23 mouse cellular contexts compared by ENCODE assay signal in the genomic region with DNA sequence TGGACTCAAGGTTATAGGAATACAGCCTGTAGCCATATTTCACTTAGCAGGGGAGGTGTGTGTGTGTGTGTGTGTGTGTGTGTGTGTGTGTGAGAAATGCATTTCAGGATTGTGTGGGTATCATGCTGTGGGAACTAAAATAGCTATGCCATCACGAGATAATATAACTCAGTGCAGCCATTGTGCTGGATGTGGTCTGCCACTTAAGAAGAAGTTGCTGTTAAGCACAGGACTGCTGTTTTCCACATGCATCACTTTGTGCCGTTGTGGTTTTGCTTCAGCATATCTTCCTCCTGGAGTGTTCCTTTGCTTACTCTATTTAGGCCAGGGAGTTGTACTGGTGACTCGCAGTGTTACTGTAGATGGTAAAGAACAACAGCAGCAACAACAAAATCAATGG. TPM values are rescaled to one million over a fixed set of nuclear protein-coding genes. Genes with fewer than 3 reads are reported as not detected.
A peak's percentile ranks its signal among the peaks of the same experiment; 100 is the strongest.
DNase-seq lines count a peak whose midpoint lies in the region; ATAC-seq lines count a peak whose summit lies in the region.
"Had no signal": no experiment of that assay in that cellular context is flagged by ENCODE, and none has a peak within 500 bp of the region (broad histone marks: within the 10 kb centered on the region; RNA-seq: fewer than 3 reads in every experiment).

No protein-coding gene starts in this region.

- H3K9ac ChIP-seq in heart, embryonic 11.5 days (ENCODE audit: low read depth, low read length): no peak overlapping the region
- H3K9ac ChIP-seq in heart, embryonic 16.5 days (ENCODE audit: low read length): no peak overlapping the region
- H3K9ac ChIP-seq: forebrain, embryonic 13.5 days; forebrain, postnatal 0 days; hindbrain, embryonic 14.5 days had no signal

- peaks cover 9% of the 10 kb centered on the region for H3K4me1 ChIP-seq in heart, embryonic 11.5 days (ENCODE audit: control insufficient read depth, insufficient read depth, low read length)
- H3K4me1 ChIP-seq in heart, embryonic 16.5 days (ENCODE audit: control insufficient read depth, insufficient read depth, low read length): peaks cover 7% of the 10 kb centered on the region; the same call in 1 of the 2 replicates
- H3K4me1 ChIP-seq: embryonic facial prominence, embryonic 10.5 days; forebrain, embryonic 13.5 days had no signal

- 57% methylated on average over 3 of the region's 3 CpGs for WGBS in heart, embryonic 11.5 days (ENCODE audit: insufficient replicate concordance)
- WGBS in heart, embryonic 16.5 days: 41% methylated on average over 3 of the region's 3 CpGs

- no peak overlapping the region for H3K4me2 ChIP-seq in heart, embryonic 11.5 days
- H3K4me2 ChIP-seq in heart, embryonic 16.5 days (ENCODE audit: low read depth, low read length): no peak overlapping the region
- H3K4me2 ChIP-seq: forebrain, embryonic 13.5 days; hindbrain, embryonic 14.5 days had no signal

- 0 out of 2 replicates have a peak overlapping the region, but pooled peaks have one; percentile 35 for H3K27ac ChIP-seq in heart, embryonic 11.5 days (ENCODE audit: low read depth, low read length)
- peak overlapping the region; percentile 42 for H3K27ac ChIP-seq in heart, embryonic 16.5 days (ENCODE audit: low read length)
- H3K27ac ChIP-seq: embryonic facial prominence, embryonic 10.5 days; forebrain, embryonic 13.5 days; gastrocnemius, adult 2 months; hindbrain, embryonic 10.5 days; hindbrain, embryonic 14.5 days had no signal

- no peak for DNase-seq in heart, adult 11 months
- no peak for DNase-seq in heart, postnatal 4 days
- peak; percentile 18 for DNase-seq in CD4-positive, CD25-positive, alpha-beta regulatory T cell, adult 2 months (ENCODE audit: low read depth, low spot score)
- peak; percentile 36 for DNase-seq in induced T-regulatory cell, adult 2 months (ENCODE audit: low read depth)
- no peak for DNase-seq in adrenal gland, adult 2 months
- no peak for DNase-seq in layer of hippocampus, postnatal 14 days (ENCODE audit: low spot score in 2 of 2)
- DNase-seq: adrenal gland, postnatal 25 days; cerebellum, adult 18-20 months; cerebellum, postnatal 10 days; forebrain, postnatal 0 days; gastrocnemius, adult 2 months; gastrocnemius, postnatal 25 days; kidney, adult 9 months had no signal

- no peak for ATAC-seq in heart, embryonic 11.5 days (replicated peaks; ENCODE audit: insufficient number of reproducible peaks, low FRiP score, low TSS enrichment)
- no peak; the same call in 1 of the 2 replicates for ATAC-seq in heart, embryonic 16.5 days (replicated peaks; ENCODE audit: extremely low read depth, insufficient read depth, low FRiP score)
- ATAC-seq: forebrain, embryonic 13.5 days; forebrain, postnatal 0 days; intestine, postnatal 0 days had no signal

- no peaks in the 10 kb centered on the region for H3K27me3 ChIP-seq in heart, embryonic 11.5 days (ENCODE audit: control insufficient read depth, insufficient read depth, low read length)
- no peaks in the 10 kb centered on the region for H3K27me3 ChIP-seq in heart, embryonic 16.5 days (ENCODE audit: control insufficient read depth, insufficient read depth, low read length)
- H3K27me3 ChIP-seq: forebrain, embryonic 13.5 days had no signal

- H3K36me3 ChIP-seq in heart, embryonic 11.5 days (ENCODE audit: control insufficient read depth, insufficient read depth, low read length): peaks cover 5% of the 10 kb centered on the region
- peaks cover 9% of the 10 kb centered on the region for H3K36me3 ChIP-seq in heart, embryonic 16.5 days (ENCODE audit: control insufficient read depth, insufficient read depth)

- no peak overlapping the region for H3K4me3 ChIP-seq in heart, embryonic 11.5 days (ENCODE audit: low read depth, low read length)
- H3K4me3 ChIP-seq in heart, embryonic 16.5 days (ENCODE audit: low read length): no peak overlapping the region
- H3K4me3 ChIP-seq: embryonic facial prominence, embryonic 10.5 days; forebrain, embryonic 13.5 days; gastrocnemius, adult 2 months; hindbrain, embryonic 10.5 days had no signal

- H3K9me3 ChIP-seq in heart, embryonic 11.5 days (replicated peaks; ENCODE audit: control insufficient read depth, low read length): no peaks in the 10 kb centered on the region
- no peaks in the 10 kb centered on the region for H3K9me3 ChIP-seq in heart, embryonic 16.5 days (replicated peaks; ENCODE audit: control insufficient read depth, low read length)
- H3K9me3 ChIP-seq: embryonic facial prominence, embryonic 10.5 days; forebrain, embryonic 13.5 days; G1E; hindbrain, embryonic 10.5 days had no signal

RNA-seq across cellular contexts. Expression of gene Vps13c, which starts 43.9 kb away (rescaled TPM):
- polyA plus RNA-seq in heart, embryonic 11.5 days (2014; fragmentation: Nextera tagmentation; extraction: Ambion mirVana): 5.4 and 9.8 TPM in 2 replicates
- polyA plus RNA-seq in heart, embryonic 16.5 days (2015; fragmentation: Nextera tagmentation; extraction: Ambion mirVana): 3.8 and 4.3 TPM in 2 replicates
- total RNA-seq in heart, postnatal 4 days (2021): 10 to 100 TPM; 28.9 to 30.7 TPM
- 10 to 100 TPM; 40.6 to 57.6 TPM for total RNA-seq in adrenal gland, adult 2 months (2021)
- polyA plus RNA-seq in adrenal gland, adult 2 months (2012; rRNA removed): 2.7 and 3.7 TPM in 2 replicates
- 10 to 100 TPM; 64.9 to 71.7 TPM for total RNA-seq in layer of hippocampus, postnatal 14 days (2021)

RNA-seq across cellular contexts. Expression of gene C2cd4a, which starts 52.0 kb away (rescaled TPM):
- 0.21 and 0.56 TPM in 2 replicates for polyA plus RNA-seq in heart, embryonic 11.5 days (2014; fragmentation: Nextera tagmentation; extraction: Ambion mirVana)
- polyA plus RNA-seq in heart, embryonic 16.5 days (2015; fragmentation: Nextera tagmentation; extraction: Ambion mirVana): 0.10 and 0.16 TPM in 2 replicates
- not detected for total RNA-seq in heart, postnatal 4 days (2021)
- not detected for total RNA-seq in adrenal gland, adult 2 months (2021)
- polyA plus RNA-seq in adrenal gland, adult 2 months (2012; rRNA removed): 2.0 and 3.2 TPM in 2 replicates
- 1 to 10 TPM in 1 of 2 experiments, under 1 TPM in 1; 0.81 to 1.5 TPM for total RNA-seq in layer of hippocampus, postnatal 14 days (2021)
- total RNA-seq: adrenal gland, adult 18-20 months; adrenal gland, postnatal 25 days; gastrocnemius, adult 2 months; granulocyte monocyte progenitor cell, adult 5-6 weeks had no signal
- polyA plus RNA-seq: embryonic facial prominence, embryonic 10.5 days; forebrain, embryonic 13.5 days; hindbrain, embryonic 10.5 days had no signal

Comparison
In these comparisons a context has a peak if more than half of its experiments do, and no peak if none do; other contexts are left out.
1. DNase-seq: peak in CD4-positive, CD25-positive, alpha-beta regulatory T cell, adult 2 months (single experiment) and induced T-regulatory cell, adult 2 months (single experiment); none in heart, adult 11 months (single experiment), heart, postnatal 4 days (single experiment), adrenal gland, adult 2 months (single experiment) and layer of hippocampus, postnatal 14 days (0 of 2).